Mouse (Mus musculus): Measurements from ENCODE around the gene Banf1.
"Not testable (repeated sequence)": the region's sequence is repeated elsewhere in the genome, so short reads cannot be mapped to it uniquely, and the experiment has no call there.

Banf1 gene

DNA sequence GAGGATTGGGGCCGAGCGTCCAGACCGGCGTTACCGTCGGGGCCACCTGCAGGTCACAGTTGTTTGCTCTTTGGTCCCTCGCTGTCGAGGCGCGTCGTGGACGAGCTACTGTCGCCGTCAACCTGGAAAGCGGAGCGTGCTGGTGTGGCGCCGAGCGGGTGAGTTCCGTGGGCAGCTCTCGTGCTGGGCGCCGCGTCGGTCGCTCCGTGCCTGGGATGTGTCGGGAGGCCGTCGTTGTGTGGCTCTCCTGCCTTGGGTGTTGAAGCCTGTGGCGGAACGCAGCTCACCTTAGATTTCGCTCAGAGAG, at the start of gene Banf1:
TSS of gene Banf1 (minus strand) at position 116 of the 307 bp plus-strand sequence.
- no peak for DNase-seq

DNA sequence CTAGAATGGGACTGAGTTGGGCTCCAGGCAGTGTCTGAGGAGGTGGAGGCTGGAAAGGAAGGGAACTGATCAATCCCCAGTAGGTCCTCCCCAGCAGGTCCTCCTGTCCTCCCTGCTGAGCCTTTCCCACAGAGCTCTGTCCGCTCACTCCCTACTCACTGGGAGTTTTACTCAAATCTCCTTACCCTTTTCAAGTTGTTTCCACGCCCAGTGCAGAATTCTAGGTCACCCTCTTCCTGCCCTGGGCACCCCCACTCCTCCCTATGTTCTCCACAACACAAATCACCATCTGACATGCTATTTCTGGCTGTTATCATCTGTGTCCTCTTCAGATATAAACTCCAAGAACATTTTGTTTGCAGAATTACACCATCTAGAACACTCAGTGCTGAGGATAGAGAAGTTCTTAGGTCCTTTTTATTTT, 47.6 kb upstream of the Banf1 start:
- DNase-seq, result no peak

DNA sequence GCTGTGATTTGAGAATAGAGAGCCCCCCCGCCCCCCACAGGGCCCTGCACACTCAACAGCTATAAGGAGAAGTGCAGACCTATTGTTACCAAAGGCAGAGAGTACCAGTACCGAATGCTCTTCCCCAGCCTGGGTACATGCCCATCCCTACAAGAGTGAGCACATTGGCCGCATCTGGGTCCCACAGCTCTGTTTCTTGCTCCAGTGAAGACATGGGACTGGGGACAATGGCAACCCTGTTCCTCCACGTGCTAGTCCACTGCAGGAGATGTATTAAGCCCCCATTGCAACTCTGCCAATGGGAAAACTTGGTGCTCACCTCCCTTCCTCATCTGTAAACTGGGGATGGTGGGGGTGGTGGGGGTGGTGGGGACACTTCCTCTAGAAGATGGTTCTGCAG, 46.9 kb upstream of the Banf1 start:
- DNase-seq, result no peak

DNA sequence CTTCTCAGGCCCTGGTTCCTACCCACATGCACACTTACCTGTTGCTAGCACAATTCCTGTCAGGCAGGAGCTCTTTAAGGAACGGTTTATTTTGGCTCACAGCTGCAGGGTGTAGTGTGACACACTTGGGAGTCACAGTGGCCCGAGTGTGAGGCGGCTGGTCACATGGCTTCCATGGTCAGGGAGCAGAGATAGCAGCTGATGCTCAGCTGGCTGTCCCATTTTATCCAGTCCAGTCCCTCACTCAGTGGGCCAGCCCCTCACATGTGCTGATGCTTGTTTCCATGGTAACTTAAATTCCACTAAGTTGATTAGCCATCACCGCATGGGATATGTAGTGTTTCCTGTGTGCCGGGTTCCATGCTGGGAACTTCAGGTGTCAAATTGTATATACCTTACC, 45.0 kb upstream of the Banf1 start:
- no peak for DNase-seq

DNA sequence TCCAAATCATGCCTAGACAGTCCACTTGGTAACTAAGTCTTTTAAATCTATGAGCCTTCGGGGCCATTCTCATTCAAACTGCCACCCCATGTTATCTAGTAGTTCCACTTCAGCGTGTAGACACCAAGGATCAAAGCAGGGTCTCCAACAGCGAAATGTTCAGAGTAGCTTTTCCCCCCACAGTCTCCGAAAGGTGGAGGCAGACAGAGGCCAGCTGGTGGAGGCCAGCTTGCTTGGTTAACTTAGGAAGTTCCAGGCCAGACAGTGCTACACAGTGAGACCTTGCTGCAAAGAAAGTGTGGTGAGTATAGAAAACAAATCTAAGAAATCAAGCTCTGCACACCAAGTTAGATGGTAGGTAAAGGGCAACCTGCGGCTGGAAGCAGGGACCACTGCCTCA, 43.7 kb upstream of the Banf1 start:
- no peak for DNase-seq

DNA sequence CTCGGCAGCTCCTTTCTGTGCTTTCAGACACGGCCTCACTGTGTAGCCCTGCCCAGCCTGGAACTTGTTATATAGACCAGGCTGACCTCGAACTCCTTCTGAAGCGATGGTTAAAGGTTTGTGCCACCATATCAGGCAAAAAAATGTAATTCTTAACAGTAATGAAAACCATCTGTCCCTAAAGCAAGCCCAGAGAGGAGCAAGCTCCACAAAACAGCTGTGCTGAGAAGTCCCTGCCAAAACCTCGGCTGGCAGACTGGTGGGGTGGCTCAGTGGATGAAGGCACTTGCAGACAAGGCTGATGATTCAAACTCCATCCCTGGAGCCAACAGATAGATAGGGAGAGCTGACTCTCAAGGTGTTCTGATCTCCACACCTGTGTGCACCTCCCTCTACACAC, 42.1 kb upstream of the Banf1 start:
- peak; percentile 41 to 58 for DNase-seq

DNA sequence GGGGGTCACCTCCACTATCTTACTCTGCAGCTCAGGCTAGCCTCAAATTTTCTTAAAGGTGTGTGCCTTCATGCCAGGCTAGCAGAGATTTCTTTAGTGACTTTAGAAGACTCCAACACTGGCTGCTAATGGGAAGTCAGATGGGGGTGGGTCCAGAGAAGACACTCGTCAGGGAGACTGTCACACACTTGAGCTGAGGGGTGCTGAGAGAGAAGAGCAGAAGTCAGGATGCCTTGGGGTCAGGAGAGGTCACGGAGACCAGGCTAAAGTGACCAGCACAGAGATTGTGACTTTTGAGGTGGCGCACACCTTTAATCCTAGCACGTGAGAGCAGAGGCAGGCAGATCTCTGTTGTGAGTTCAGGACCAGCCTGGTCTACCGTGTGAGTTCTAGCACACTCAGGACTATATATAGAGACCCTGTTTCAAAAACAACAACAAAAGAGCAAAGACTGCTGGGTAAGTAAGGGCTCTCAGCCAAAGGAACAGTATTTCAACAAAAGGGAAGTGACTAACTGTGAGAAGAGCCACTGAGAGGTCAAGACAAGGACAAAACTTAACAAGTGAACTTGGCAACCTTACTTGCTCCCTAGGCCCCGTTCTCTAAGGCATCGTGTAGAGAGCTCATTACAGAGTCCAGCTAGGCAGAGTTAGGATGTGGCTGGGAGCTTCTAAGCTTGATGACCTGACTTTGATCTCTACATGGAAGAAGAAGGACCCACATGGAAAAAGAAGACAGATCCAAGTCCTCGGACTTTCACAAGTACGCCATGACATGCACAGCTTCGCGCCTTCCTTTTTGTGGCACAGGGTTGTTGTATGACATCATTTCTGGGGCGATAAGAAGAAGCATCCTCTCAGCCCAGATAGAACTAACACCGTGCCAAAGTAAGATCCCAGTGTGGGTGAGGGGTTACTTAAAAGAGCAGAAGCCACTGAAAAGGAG, 41.4 kb upstream of the Banf1 start:
- DNase-seq, result no peak

DNA sequence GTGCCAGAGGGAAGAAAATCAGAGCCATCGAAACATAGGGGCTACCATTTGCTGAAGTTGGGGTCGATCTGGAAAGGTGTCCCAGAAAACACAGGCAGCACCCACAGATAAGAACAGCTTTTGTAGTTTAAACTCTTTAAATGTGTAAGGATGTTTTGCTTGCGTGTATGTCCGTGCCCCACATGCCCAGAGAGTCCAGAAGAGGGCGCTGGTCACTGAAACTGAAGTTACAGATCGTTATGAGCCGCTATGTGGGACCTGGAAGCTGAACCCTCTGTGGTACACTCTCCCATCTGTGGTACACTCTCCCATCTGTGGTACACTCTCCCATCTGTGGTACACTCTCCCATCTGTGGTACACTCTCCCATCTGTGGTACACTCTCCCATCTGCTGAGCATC, 40.2 kb upstream of the Banf1 start:
- peak; percentile 76 to 83 for DNase-seq

DNA sequence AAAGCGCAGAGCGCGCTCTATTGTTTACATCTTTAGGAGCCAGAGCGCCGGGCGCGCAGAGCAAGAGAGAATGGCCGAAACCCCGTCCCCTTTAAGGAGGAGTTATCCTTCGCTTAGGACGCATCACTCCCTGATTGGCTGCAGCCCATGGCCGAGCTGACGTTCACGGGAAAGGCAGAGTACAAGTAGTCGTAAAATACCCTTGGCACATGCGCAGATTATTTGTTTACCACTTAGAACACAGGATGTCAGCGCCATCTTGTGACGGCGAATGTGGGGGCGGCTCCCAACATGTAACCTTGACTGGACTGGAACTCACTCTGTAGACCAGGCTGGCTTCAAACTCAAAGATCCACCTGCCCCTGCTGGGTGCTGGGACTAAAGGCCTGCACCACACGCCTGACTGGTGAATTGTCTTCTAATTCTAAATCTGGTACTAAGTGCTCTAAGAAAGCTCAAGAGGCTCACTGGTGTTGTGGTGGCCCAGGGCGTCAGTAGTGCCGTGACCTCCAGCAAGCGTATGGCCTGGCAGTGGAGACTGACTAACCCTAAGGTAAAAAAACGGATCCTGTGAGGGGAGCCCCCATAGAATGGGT, 39.7 kb upstream of the Banf1 start:
- DNase-seq, result peak; percentile 56 to 71

DNA sequence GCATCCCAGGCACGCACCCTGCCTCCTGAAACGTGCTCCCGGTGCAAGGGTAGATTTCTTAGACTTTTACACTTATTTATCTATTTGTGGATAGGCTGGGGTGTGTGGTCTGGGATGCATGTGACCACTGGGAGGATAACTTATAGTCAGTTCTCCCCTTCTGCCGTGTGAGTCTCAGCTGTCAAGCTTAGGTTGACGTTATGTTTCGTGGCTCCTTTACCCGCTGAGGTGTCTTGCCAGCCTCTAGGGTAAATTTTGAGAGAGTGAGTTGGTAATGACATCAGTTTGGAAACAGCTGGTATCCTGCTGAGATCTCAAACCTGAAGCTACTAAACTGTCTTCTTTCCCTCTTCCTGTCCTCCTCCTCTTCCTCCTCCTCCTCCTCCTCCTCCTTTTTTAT, 39.0 kb upstream of the Banf1 start:
- DNase-seq, result no peak

DNA sequence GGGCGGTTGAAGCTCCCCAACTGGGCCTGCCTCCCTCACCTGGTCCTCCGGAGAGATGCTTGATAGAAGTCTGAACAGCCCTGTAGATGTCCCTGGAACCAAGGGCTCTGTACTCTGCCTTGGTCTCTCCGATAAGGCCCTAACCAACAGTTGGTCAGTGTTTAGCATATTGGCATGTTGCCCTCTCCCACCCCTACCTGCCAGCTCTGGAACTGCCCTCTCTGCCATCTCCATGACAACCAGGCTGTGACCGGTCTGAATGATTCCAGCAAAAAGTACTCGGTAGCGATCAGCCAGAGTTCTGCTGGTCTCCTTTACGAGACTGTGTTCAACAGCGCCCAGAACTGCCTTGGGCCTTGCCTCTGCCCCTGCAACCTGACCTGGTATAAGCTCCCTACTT, 35.3 kb upstream of the Banf1 start, which contains the start of gene Tsga10ip:
TSS of gene Tsga10ip (minus strand) at position 234 of the 400 bp plus-strand sequence.
- peak; percentile 32 to 52 for DNase-seq

DNA sequence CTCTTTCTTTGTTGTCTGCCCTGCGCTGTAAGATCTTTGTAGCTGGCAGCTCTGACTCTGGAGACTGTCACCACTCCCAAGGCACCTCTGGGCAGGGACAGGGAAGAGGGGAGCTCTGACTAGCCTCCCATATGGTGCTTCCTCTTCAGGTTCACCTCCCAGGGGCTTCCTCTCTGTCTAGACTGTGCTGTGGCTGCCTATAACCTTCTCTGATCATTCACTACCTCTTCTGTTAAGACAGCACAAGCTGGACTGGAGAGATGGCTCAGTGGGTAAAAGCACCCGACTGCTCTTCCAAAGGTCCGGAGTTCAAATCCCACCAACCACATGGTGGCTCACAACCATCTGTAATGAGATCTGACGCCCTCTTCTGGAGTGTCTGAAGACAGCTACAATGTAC, 34.1 kb upstream of the Banf1 start:
- not testable (repeated sequence) for DNase-seq

DNA sequence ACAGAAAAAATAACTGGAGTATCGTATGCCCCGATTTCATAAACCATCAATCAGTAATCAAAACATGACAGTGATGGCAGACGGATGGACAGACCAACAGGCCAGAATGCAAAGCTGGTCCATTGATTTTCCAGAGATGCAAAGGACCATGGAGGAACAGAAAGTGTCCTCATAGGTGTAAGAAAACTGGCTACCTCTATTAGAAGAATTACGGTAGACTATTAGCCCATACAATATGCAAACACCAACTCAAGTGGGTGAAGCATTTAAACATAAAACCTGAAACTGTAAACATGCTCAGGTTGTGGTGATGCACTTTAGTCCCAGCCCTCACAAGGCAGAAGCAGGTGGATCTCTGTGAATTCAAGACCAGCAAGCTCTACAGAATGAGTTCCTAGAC, 28.4 kb upstream of the Banf1 start:
- DNase-seq, result no peak

DNA sequence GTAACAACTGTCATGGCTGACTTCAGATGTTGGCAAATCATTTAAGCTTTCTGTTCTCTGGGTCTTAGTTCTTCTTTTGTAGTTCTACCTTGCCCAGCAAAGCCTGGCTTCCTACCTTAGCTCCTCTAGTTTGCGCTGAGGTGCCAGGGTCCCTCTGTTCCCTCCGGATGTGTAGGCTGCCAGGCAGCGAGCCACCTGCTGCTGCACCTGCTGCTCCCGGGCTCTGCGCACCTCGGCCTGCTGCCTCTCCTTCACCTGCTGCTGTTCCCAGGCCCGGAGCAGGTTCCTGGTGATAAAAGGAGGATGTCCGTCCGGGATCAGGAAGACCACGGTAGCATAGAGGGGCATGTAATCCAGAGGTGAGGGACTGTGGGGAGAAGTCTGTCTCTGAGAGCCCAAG, 27.2 kb upstream of the Banf1 start:
- no peak for DNase-seq

DNA sequence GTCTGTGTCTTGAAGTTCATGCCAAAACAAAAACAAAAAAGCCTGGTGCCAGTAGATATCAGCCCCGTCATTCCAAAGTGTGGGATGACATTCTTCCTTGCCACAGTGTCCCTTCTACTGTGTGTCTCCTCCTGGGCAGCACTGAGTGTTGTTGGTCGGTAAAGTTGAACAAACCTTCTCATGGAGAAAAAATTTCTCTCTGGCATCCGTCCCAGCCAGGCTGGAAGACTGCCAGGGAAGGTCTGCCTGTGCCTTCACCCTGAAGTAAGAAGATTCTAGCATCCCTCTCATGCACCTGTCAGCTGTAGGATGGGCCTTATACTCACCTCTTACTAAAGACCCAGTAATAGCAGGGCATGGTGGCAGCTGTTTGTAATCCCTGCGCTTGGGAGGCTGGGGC, 25.9 kb upstream of the Banf1 start:
- DNase-seq, result peak; percentile 77 to 80

DNA sequence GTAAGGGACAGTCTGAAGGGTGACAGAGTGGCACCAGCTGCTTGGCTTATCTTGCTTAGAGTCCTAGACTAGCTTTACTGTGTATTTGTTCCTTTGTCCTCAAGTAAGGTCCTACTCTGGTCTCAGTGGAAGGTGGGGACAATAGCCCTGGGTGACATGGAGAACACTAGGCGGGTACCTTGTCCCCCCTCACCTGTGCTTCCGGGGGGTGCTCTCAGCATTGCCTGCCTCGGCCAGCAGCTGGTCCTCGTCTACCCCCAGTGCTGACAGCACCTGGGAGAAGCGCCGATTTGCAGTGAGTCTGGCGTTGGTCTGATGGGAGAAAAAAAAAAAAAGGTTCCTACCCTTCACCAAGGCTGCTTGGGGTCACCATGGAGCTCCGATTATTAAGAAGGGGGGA, 23.4 kb upstream of the Banf1 start:
- DNase-seq, result no peak

DNA sequence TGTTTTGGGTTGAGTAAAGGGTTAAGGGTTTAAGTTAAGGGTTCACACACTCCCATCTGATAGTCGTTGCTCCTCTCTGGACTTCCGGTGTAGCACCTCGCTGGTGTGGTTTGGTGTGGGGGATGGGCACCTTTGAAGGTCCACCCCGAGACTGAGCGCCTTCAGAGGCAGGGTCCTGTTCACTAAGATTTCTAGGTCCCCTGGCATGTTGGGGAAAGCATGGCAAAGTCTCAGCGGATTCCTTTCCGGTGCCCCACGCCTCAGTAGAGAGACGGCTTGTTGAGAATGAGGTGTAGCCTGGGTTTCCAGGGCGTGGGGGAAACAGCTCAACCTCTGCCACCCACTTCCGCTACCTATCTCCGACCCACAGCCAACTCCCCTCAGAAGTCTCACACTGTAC, 22.7 kb upstream of the Banf1 start:
- DNase-seq, result peak; percentile 54 to 73

DNA sequence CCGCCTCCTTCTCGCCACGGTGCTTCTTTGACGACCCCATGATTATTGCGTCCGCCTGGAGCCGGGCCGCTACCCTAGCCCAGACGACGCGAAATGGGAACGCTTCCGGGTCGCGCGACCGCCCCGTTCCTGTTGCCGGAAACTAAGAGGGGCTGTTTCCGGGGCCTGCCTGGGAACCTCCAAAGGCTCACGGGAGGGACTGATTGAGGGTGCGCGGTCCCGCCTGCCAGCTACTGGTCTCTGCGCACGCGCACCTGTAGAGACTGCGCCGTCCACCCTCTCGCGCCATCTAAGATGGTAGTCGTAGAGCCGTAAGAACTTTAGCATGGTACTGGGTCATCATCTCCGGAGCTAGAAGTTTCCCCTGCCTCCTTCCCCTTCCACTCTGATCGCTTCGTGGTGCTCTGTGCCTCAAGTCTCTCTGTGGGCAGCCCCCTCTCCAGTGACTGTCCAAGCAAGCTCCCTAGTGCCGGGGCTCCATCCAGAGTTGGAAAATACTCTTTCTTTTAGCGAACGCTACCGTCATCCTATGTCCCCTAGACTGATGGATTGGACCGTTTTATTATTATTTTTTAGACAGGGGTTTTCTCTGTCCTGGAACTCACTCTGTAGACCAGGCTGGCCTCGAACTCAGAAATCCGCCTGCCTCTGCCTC, 21.7 kb upstream of the Banf1 start, which contains the start of gene Sart1:
TSS of gene Sart1 (minus strand) at position 116 of the 655 bp plus-strand sequence.
- peak; percentile 96 to 98 for DNase-seq

DNA sequence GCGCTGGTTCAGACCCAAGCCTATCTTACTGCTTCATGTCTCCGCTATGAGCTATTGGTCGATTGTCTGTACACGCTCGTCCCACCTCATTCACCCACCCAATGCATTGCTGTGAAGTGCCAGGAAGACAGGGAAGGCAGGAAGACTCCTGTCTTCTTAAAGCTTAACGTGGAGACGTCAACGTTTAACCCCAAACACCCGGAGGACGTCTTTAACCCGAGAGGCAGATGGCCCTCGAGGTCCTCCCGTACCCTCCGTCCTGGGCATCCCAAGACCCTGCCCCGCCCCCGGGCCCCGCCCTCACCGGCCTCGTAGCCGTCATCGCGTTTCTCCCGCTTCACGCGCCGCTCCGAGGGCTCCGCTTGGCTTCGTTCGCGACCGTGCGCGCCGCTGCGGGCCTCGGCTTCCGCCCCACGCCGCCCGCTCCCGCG, 21.1 kb upstream of the Banf1 start:
- peak; percentile 61 to 68 for DNase-seq

DNA sequence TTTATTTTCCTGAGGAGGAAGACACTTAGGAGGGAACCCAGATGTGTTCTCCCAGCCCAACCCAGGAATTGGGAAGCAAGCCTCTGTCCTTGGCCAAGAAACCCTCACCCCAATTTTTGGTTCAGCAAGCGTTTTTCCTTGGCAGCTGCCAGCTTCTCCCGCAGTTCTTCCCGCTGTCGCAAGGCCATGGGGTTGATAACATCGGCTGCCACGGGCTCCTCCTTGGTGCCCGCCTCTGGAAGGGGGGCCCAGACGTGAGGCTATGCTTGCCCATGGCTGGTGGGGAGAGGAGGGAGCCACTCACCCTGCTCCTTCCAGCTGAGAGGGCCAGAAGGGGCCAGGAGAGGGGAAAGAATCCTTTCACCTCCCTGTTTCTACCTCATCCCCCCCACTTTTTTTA, 17.7 kb upstream of the Banf1 start:
- DNase-seq, result no peak

DNA sequence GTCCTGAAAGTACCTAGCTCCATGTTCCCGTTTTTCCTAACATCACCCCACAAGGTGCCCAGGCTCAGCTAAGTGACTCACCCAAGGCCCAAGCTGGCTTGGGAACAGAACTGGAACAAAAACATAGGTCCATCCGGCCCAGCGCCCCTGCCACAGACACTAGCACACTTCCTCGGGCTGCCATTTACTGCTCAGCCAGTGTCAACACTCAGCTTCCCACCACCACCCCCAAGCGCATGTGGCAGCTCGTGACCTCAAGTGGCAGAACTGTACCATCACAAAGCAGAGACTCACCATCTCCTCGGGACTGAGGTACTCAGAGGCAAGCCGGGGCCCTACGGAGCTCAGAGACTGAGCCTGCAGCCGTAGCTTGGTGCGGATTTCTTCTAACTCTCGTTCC, 16.4 kb upstream of the Banf1 start:
- no peak for DNase-seq

DNA sequence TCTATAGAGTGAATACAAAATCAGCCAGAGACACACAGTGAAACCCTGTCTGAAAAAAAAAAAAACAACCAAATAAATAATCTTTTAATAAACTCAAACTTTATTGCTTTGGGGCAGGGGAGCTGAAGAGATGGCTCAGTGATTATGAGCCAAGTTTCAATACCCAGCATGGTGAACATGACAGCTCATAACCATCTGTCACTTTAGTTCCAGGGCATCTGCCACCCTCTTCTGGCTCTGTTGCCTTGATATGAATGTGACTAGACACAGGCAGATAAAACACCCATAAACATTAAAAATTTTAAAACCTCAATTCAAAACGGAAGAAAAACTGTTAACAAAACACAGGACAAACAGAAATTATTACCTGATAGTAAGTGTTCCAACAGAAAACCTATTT, 10.5 kb upstream of the Banf1 start:
- DNase-seq, result no peak

DNA sequence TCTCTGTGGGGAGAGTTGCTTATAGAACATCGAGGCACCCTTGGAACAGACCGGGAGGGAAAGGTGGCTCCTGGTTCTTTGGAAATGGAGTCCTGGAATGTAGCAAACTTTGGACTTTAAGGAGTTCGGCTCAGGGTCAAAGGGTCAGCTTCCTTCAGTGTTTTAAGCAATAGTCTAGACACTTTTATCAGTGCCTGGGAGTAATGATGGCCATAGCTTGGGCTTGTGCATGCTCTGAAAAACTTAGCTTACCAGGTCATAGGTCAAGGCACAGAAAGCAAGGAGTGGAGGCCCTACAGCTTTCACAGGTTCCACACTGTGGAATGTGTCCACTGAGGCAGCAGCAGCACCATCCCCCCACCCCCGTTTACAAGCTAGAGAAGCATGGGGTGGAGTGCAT, 7.8 kb upstream of the Banf1 start:
- DNase-seq, result no peak

DNA sequence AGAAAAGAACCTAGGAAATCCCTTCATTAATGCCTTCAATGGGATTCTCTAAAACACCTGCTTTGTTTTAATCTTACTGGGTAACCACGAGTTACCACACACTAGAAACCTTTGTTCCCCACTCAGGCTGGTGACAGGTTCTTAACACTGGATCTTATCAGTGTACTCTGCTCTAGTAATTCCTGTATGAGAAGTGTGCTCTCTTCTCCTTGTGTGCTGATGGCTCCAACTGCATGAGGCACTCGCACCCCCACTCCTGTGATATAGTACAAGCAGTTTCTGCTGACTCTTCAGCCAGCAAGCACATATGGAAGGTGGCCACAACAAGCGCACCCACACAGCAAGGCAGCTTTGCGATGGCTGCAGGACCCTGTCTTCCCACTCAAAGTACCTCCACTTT, 7.2 kb upstream of the Banf1 start:
- no peak for DNase-seq
